Mouse (Mus musculus) megakaryocyte, embryonic 14.5 days (primary cell): ENCODE measurements around the gene Mboat2.

Experiments
- FLI1 ChIP-seq: IDR thresholded peaks from 2 replicates; pipeline ENCODE4 v1.6.1; 2012; ENCODE audit warnings: low read length, inconsistent platforms, mixed read lengths
- GATA1 ChIP-seq: IDR thresholded peaks from 3 replicates; pipeline ENCODE4 v1.6.1; 2012; ENCODE audit warnings: mixed read lengths, low read length, inconsistent platforms, borderline replicate concordance

DNA sequence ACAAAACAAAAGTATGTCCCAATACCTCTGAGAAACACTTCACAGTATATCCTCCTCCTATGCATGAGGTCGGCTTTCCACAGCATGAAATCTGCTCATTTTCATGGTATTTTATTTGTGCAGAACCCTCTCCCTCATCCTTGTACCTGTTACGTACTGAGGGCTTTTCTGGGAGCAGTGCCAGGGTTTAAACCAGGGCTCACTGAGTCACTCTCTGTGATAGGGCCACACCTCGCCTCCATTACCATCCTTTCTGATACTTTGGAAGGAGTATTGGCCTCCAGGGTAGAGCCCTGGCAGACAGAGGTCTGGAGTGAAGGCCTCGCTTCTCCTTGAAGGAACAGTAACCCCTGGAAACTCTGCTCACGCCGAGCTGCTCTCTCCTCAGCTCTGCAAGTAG, 174.7 kb downstream of the Mboat2 start:
- TF ChIP-seq GATA1 = no peak
- TF ChIP-seq FLI1 = no peak
